Mouse (Mus musculus) heart, postnatal 10 days (tissue): ENCODE measurements at regions not wholly inside any gene's neighbourhood (a gene's known extent, or its start where the extent isn't known, plus 50 kb on each side); places are given as distances from the start of the nearest gene placed in this dataset.

Source experiments
- DNase-seq, 2 experiments: peaks; one replicate each; pipeline ENCODE4 v3.0.0; 2021
- intact Hi-C: fragments of 180-260 bp; cut with DNase I; formaldehyde crosslinking; loops from one replicate; pipeline ENCODE4 v1.15.1; 2025

GRCm38 (mm10) chr3:137100627-137101404, 240.1 kb upstream of the Emcn start:
- intact Hi-C loops, result no loop called here
- no peak for DNase-seq

DNA sequence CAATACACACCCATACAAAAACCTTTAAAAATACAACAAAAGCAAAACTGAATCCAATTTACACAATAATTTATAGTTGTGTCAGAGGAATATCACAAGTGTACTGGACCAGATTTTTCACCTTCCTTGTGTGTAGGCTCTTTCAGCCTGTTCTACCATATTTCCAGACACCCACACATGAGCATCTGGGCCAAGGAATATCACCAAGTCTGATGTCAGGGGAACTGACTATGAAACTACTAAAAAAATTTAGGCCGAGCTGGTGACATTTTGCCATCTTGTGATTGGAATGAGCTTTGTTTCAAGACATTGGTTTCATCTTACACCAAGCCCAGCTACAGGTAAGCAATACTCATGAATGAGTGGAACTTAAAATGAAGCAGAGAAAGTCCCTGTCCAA, 234.9 kb upstream of the Emcn start:
- no peak for DNase-seq
- intact Hi-C loops, result no loop called here

GRCm38 (mm10) chr3:137108197-137108596, 232.7 kb upstream of the Emcn start:
- no peak for DNase-seq
- intact Hi-C loops, result no loop called here

GRCm38 (mm10) chr3:137109786-137110185, 231.1 kb upstream of the Emcn start:
- no peak for DNase-seq
- intact Hi-C loops, result no loop called here

GRCm38 (mm10) chr3:137110485-137110884, 230.4 kb upstream of the Emcn start:
- intact Hi-C loops, result no loop called here
- no peak for DNase-seq

DNA sequence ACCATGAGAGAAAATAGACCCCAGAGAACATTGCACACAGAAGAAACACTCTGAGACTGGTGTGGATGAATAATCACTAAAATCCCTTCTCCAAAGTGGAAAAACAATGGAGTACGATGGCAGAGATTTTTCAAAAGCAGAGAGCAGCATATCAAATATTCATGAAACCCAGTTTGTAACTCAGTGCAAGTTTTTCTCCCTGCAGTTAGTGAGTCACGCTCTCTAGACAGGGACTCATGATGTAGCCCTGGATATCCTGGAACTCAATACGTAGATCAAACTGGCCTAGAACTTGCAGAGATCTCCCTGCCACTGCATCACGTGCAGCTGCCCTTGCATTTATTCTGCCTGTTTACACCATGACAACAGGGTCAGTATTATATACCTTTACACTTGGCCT, 210.9 kb upstream of the Emcn start:
- DNase-seq, result no peak
- intact Hi-C loops, result no loop called here

- DNase-seq, result no peak
- intact Hi-C loops, result no loop called here
Measured at GRCm38 (mm10) chr3:137142041-137142440, 198.8 kb upstream of the Emcn start.

DNA sequence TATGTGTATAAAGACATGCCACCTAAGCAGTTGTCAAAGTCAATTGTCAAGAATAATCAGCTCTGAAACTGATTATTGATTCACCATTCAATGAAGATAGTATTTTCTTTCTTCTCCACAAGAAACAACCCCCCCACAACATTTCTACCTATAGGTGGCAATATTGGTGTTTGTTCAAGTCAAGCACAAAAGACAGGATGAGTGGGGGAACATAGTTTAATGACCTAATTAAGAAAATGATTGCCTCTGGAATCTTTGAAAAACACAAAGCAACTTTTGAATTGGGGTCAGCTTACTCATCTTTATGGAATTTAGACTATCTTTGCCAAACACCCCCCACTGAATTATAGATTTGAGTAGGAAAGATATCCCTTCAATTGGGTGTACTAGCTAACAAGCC, 194.8 kb upstream of the Emcn start:
- intact Hi-C loops, result loop anchor here (2.0 kb wide), 2 partner anchors 271 to 607 kb away; no protein-coding TSS in a partner anchor
- peak in 1 of 2 experiments; percentile 4 for DNase-seq

DNA sequence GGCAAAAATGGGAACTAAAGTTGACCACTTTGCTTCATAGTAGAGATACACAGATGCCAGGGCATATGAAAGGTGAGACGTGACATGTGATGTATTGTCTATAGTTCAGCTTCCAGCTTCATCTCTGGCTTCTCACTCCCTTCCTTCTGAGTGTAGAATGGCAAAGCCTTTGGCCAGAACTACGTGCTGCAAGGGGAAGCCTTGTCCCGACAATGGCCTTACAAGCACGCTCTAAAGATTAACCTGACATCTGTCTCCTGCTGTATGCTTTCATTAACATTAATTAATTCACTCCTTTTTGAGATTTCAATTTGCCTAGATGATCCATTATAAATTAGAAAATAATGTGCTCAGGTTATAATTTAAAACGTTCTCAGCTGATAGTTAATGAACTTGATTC, 193.5 kb upstream of the Emcn start:
- DNase-seq, result no peak
- intact Hi-C loops, result loop anchor here (2.0 kb wide), 2 partner anchors 269 to 605 kb away; no protein-coding TSS in a partner anchor

- DNase-seq, result peak; percentile 72 to 74
- intact Hi-C loops, result loop anchor here (1.0 to 5.0 kb wide), 4 partner anchors 92 to 268 kb away; no protein-coding TSS in a partner anchor
Measured at GRCm38 (mm10) chr3:137150414-137151010, 190.4 kb upstream of the Emcn start.

GRCm38 (mm10) chr3:137151431-137151830, 189.4 kb upstream of the Emcn start:
- no peak for DNase-seq
- intact Hi-C loops, result loop anchor here (2.0 to 5.0 kb wide), 3 partner anchors 91 to 191 kb away; no protein-coding TSS in a partner anchor

DNA sequence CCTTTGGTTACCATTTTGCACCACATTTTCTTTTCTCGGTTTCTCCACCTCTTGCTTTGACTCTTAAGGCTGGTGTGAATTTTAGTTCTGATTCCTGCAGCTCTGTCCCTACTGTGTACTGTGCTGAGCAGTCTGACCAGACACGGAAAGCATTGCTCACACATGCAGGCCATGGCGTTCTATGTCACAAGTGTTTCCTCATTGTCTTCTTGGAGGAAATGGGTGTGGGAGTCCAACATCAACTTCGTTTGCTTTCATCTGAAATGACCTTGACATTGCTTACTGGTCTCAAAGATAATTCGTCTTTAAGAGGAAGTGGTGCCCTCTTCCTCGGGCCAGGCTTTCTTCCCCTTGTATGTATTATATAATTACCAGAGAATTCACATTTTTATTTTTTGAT, 187.6 kb upstream of the Emcn start:
- intact Hi-C loops, result loop anchor here (5.0 kb wide), 2 partner anchors 89 to 169 kb away; no protein-coding TSS in a partner anchor
- DNase-seq, result no peak

DNA sequence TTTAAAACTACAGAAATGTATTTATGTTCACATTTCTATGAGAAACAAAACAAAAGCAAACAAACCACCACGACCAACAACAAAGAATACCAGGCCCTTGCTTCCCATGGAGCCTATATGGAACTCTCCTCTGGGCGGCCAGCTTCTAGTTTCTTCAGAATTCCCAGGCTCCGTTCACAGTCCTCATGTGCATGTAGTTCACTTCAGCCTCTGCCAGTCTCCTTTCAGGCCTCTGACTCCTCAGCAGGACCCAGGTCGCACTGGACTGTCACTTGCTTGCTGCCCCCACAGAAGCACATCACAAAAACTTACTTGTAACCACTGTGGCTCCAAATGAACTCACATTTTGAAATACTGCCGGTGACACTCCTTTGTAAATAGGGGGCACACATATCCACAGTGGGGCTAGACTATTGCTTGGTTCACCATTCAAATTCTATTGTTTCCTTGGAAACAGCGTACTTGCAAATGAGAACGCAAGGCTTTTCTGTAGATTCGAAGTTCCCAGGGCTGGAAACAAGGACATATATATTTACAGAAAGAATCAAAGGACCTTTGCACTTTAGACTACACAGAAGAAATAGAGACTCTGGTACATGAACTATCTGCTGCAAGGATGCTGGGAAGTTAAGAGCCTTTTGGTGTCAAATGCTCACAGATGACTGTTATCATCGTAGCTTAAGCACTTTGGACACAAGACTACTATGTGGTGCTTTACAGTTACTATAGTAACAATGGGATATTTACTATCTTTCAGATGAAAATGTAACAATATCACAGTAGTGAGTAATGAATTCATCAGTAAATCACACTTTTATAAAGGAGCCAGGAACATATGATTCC, 186.4 kb upstream of the Emcn start:
- no peak for DNase-seq
- intact Hi-C loops, result loop anchor here (5.0 kb wide), 2 partner anchors 88 to 168 kb away; no protein-coding TSS in a partner anchor

DNA sequence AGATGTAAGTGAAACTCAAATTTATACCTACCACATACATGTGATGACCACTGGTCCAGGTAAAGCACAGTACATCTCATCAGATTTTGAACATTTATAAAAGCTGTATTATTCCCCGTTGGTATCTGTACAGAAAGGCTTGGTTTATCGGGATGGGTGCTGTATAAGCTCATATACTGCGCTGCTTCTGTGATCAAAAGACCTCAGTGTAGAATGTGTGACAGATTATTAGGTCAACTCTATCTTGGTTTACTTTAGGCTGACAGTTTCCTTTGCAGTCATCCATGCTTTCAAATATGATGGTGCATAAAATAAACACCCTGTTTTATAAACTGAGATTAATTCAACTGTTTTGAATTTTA, 185.8 kb upstream of the Emcn start:
- intact Hi-C loops, result no loop called here
- DNase-seq, result no peak

- intact Hi-C loops, result no loop called here
- no peak for DNase-seq
Measured at GRCm38 (mm10) chr3:137156250-137156975, 184.5 kb upstream of the Emcn start.

DNA sequence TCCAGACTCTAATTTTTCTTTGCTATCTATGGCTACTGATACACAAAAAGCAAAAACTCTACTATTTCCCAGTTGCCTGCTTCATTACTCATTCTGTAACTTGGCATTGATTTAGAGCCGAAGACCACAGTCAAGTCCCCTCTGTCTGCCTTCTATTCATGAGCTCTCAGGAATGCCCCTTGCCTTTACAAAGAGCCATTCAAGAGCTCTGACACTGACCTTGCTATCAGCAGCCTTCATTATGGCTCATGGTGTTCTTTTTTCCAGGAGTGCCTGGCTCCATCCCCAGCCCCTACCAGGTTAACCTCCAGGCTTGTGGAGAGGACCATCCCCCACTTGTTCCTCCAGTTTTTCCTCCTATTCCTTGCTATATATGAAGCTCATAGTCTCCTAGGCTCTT, 151.8 kb upstream of the Emcn start:
- intact Hi-C loops, result no loop called here
- DNase-seq, result no peak

- no peak for DNase-seq
- intact Hi-C loops, result no loop called here
Measured at GRCm38 (mm10) chr3:137190489-137190888, 150.4 kb upstream of the Emcn start.

GRCm38 (mm10) chr3:137191009-137191408, 149.9 kb upstream of the Emcn start:
- intact Hi-C loops, result no loop called here
- no peak for DNase-seq

GRCm38 (mm10) chr3:137193873-137194272, 147.0 kb upstream of the Emcn start:
- no peak for DNase-seq
- intact Hi-C loops, result no loop called here

- intact Hi-C loops, result no loop called here
- no peak for DNase-seq
Measured at GRCm38 (mm10) chr3:137211667-137212066, 129.2 kb upstream of the Emcn start.

- intact Hi-C loops, result no loop called here
- peak in 1 of 2 experiments; percentile 6 for DNase-seq
Measured at GRCm38 (mm10) chr3:137216036-137216435, 124.8 kb upstream of the Emcn start.
